Mouse (Mus musculus): ENCODE measurements at regions not wholly inside any gene's neighbourhood (a gene's known extent, or its start where the extent isn't known, plus 50 kb on each side); places are given as distances from the start of the nearest gene placed in this dataset.

- H3K9ac ChIP-seq: no peak overlapping the region
- H3K27me3 ChIP-seq (replicated peaks): no peaks in the 10 kb centered on the region
- H3K36me3 ChIP-seq: no peaks in the 10 kb centered on the region
- no peaks in the 10 kb centered on the region for H3K4me1 ChIP-seq
- WGBS: 60% methylated on average over 4 of the region's 4 CpGs
- no peak overlapping the region for H3K4me3 ChIP-seq (replicated peaks)
- no peak overlapping the region for H3K27ac ChIP-seq
- no peak for ATAC-seq (ENCODE audit: insufficient read depth, low FRiP score, low read depth)
- no peak overlapping the region for H3K4me2 ChIP-seq
- H3K9me3 ChIP-seq: no peaks in the 10 kb centered on the region
Measured at GRCm38 (mm10) chr3:38636806-38637205, 152.2 kb upstream of the Ankrd50 start.

GRCm38 (mm10) chr3:38633347-38633746 lies 148.7 kb upstream of the Ankrd50 start:
- H3K9ac ChIP-seq: no peak overlapping the region
- no peaks in the 10 kb centered on the region for H3K9me3 ChIP-seq
- no peaks in the 10 kb centered on the region for H3K36me3 ChIP-seq
- H3K4me2 ChIP-seq: no peak overlapping the region
- no peak for ATAC-seq (ENCODE audit: insufficient read depth, low FRiP score, low read depth)
- H3K27ac ChIP-seq: no peak overlapping the region
- no peaks in the 10 kb centered on the region for H3K4me1 ChIP-seq
- no peak overlapping the region for H3K4me3 ChIP-seq (replicated peaks)
- H3K27me3 ChIP-seq (replicated peaks): no peaks in the 10 kb centered on the region
- WGBS: 74% methylated on average over 7 of the region's 7 CpGs

DNA sequence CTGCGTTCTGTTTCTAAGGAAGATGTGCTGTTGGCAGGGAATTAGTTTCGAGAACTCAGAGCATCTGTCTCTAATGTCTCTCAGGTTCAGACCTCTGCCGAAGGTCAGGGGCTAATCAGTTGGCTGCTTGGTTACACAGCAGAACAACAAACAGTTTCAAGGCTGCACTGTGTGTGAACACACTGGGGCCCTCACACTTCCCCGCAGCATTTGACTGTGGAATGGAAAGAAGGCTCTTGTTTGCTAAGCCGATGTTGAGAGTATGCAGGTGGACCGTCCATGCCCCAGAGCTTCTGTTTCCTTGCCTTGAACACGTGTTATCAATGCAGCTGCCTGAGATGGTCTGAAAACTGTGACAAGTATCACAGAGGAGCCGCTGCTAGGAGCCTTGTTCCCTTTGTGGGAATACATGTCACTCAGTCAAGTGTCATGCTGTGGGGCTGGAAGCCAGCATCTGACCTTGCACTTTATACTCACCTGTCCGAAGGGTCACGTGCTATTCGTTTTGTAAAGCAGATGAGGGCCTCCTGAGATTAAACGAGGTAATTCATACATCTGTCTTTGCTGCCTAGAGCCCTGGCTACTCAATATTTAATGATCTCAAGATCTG lies 141.0 kb upstream of the Ankrd50 start:
- Histone ChIP-seq H3K4me1 (no peaks in the 10 kb centered on the region), H3K27ac (0 out of 2 replicates have a peak overlapping the region, but pooled peaks have one; percentile 31), H3K4me2 (no peak overlapping the region), H3K9ac (no peak overlapping the region), H3K36me3 (no peaks in the 10 kb centered on the region), H3K4me3 (replicated peaks) (no peak overlapping the region), H3K27me3 (replicated peaks) (no peaks in the 10 kb centered on the region), H3K9me3 (no peaks in the 10 kb centered on the region)
- WGBS: 53% methylated on average over 12 of the region's 12 CpGs
- ATAC-seq (ENCODE audit: insufficient read depth, low FRiP score, low read depth): peak; percentile 81; the same call in 1 of the 2 replicates

GRCm38 (mm10) chr3:38617989-38618388 lies 133.3 kb upstream of the Ankrd50 start:
- Histone ChIP-seq H3K27ac (no peak overlapping the region), H3K36me3 (no peaks in the 10 kb centered on the region), H3K4me2 (no peak overlapping the region), H3K4me1 (no peaks in the 10 kb centered on the region), H3K9ac (no peak overlapping the region), H3K9me3 (no peaks in the 10 kb centered on the region), H3K27me3 (replicated peaks) (no peaks in the 10 kb centered on the region), H3K4me3 (replicated peaks) (no peak overlapping the region)
- no peak for ATAC-seq (ENCODE audit: insufficient read depth, low FRiP score, low read depth)
- 30% methylated on average over 3 of the region's 3 CpGs for WGBS

- no peaks in the 10 kb centered on the region for H3K4me1 ChIP-seq
- peak; percentile 14; the same call in 1 of the 2 replicates for ATAC-seq (ENCODE audit: insufficient read depth, low FRiP score, low read depth)
- 68% methylated on average over 8 of the region's 8 CpGs for WGBS
- no peaks in the 10 kb centered on the region for H3K9me3 ChIP-seq
- no peak overlapping the region for H3K27ac ChIP-seq
- H3K4me3 ChIP-seq (replicated peaks): no peak overlapping the region
- no peak overlapping the region for H3K4me2 ChIP-seq
- no peaks in the 10 kb centered on the region for H3K36me3 ChIP-seq
- no peaks in the 10 kb centered on the region for H3K27me3 ChIP-seq (replicated peaks)
- no peak overlapping the region for H3K9ac ChIP-seq
Measured at GRCm38 (mm10) chr3:38617217-38617616, 132.6 kb upstream of the Ankrd50 start.

DNA sequence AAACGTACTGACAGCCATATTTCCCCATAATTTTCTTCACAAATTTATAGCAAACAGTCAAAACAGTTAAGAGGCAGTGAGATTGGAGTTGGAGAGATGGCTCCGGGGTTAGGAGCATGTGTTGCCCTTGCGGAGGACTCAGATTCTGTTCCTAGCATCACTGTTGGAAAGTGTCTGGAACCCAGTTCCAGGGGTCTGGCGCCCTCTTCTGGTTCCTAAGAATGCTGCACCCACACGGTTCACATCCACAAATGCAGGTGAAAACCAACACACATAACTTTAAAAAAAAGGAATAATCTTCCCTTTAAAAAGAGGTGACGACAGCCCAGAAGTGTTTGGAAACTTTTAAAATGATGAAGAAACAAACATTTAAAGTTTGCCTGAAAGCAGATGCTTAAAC lies 129.1 kb upstream of the Ankrd50 start:
- Histone ChIP-seq H3K36me3 (no peaks in the 10 kb centered on the region), H3K4me1 (no peaks in the 10 kb centered on the region), H3K9ac (no peak overlapping the region), H3K4me2 (no peak overlapping the region), H3K27ac (no peak overlapping the region), H3K4me3 (replicated peaks) (no peak overlapping the region), H3K9me3 (no peaks in the 10 kb centered on the region), H3K27me3 (replicated peaks) (no peaks in the 10 kb centered on the region)
- no peak for ATAC-seq (ENCODE audit: insufficient read depth, low FRiP score, low read depth)
- WGBS: 76% methylated on average over 6 of the region's 6 CpGs

DNA sequence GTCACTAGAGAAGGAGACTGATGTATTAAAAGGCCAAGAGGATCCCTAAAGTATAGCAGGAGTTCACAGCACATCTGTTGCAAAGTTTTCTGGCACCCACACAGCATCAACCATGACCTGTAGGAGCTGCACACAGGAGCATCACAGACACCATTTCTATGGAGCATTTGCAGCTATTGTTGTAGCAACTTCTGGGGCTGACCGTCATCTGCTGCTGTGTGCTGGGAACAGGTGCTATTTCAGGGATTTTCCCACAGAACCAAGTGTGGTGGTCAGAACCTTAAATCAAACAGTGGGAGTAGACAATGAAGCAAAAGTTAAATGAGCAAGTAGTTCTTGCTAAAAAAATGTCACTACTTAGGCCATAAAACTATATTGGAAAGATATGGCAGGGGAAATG lies 106.9 kb upstream of the Ankrd50 start:
- H3K27me3 ChIP-seq (replicated peaks): no peaks in the 10 kb centered on the region
- no peak overlapping the region for H3K9ac ChIP-seq
- H3K4me2 ChIP-seq: no peak overlapping the region
- no peak for ATAC-seq (ENCODE audit: insufficient read depth, low FRiP score, low read depth)
- no peak overlapping the region for H3K4me3 ChIP-seq (replicated peaks)
- H3K9me3 ChIP-seq: no peaks in the 10 kb centered on the region
- H3K27ac ChIP-seq: no peak overlapping the region
- no peaks in the 10 kb centered on the region for H3K36me3 ChIP-seq
- WGBS: 89% methylated on average over 1 of the region's 1 CpGs
- no peaks in the 10 kb centered on the region for H3K4me1 ChIP-seq

GRCm38 (mm10) chr3:38588966-38589365 lies 104.3 kb upstream of the Ankrd50 start:
- Histone ChIP-seq H3K27ac (no peak overlapping the region), H3K4me3 (replicated peaks) (no peak overlapping the region), H3K9ac (no peak overlapping the region), H3K4me2 (no peak overlapping the region), H3K27me3 (replicated peaks) (no peaks in the 10 kb centered on the region), H3K36me3 (no peaks in the 10 kb centered on the region), H3K4me1 (no peaks in the 10 kb centered on the region), H3K9me3 (no peaks in the 10 kb centered on the region)
- no peak for ATAC-seq (ENCODE audit: insufficient read depth, low FRiP score, low read depth)

DNA sequence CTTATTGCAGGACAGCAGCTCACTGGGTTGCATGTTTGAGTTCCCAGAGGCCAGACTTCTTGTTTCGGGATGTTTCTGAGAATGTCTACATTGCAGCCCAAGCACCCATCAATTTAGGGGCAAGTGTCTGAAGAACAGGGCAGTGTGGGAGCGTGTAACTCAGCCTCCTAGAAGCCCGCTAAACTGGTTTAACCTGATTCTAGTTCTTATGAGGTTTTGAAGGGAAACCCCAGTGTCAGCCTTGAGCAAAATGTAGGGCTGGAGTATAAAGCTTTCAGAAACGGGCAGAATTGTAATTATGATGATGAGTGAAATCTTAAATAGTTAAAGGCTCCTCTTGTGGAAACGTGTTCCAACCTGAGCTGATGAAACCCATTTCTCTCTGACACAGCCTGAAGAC lies 100.9 kb upstream of the Ankrd50 start:
- Histone ChIP-seq H3K36me3 (no peaks in the 10 kb centered on the region), H3K9ac (no peak overlapping the region), H3K27ac (no peak overlapping the region), H3K4me2 (no peak overlapping the region), H3K27me3 (replicated peaks) (no peaks in the 10 kb centered on the region), H3K9me3 (no peaks in the 10 kb centered on the region), H3K4me3 (replicated peaks) (no peak overlapping the region), H3K4me1 (no peaks in the 10 kb centered on the region)
- ATAC-seq (ENCODE audit: insufficient read depth, low FRiP score, low read depth): no peak
- WGBS: 63% methylated on average over 5 of the region's 5 CpGs

GRCm38 (mm10) chr3:38579781-38580180 lies 95.1 kb upstream of the Ankrd50 start:
- ATAC-seq (ENCODE audit: insufficient read depth, low FRiP score, low read depth): no peak
- Histone ChIP-seq H3K4me1 (no peaks in the 10 kb centered on the region), H3K9me3 (no peaks in the 10 kb centered on the region), H3K36me3 (no peaks in the 10 kb centered on the region), H3K4me2 (no peak overlapping the region), H3K27ac (no peak overlapping the region), H3K27me3 (replicated peaks) (no peaks in the 10 kb centered on the region), H3K4me3 (replicated peaks) (no peak overlapping the region), H3K9ac (no peak overlapping the region)
- WGBS: 62% methylated on average over 1 of the region's 1 CpGs

- WGBS: 38% methylated on average over 5 of the region's 5 CpGs
- Histone ChIP-seq H3K9ac (no peak overlapping the region), H3K27ac (no peak overlapping the region), H3K36me3 (no peaks in the 10 kb centered on the region), H3K4me2 (no peak overlapping the region), H3K4me3 (replicated peaks) (no peak overlapping the region), H3K9me3 (no peaks in the 10 kb centered on the region), H3K4me1 (no peaks in the 10 kb centered on the region), H3K27me3 (replicated peaks) (no peaks in the 10 kb centered on the region)
- no peak for ATAC-seq (ENCODE audit: insufficient read depth, low FRiP score, low read depth)
Measured at GRCm38 (mm10) chr3:38577890-38578628, 93.4 kb upstream of the Ankrd50 start.

DNA sequence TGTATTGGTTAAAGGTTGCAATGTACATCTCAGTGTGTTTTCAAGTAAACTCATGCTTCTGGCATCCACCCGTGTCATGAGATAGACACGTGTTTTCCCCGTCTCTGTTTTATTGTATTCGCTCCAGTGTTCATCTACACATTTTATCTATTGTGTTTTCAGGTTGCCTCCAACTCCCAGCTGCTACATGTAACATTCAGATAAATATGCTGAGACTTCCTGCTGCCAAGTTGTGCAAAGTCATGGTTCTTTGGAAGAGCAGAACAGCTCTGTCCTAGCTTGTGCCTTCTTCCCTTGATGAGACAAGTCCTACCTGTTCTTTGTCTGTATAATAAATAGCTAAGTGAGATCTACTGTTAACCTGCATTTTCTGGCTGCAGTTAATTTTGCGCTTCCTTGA lies 89.0 kb upstream of the Ankrd50 start:
- no peaks in the 10 kb centered on the region for H3K4me1 ChIP-seq
- no peak overlapping the region for H3K4me2 ChIP-seq
- no peak overlapping the region for H3K4me3 ChIP-seq (replicated peaks)
- H3K36me3 ChIP-seq: no peaks in the 10 kb centered on the region
- H3K9me3 ChIP-seq: no peaks in the 10 kb centered on the region
- WGBS: 87% methylated on average over 5 of the region's 5 CpGs
- ATAC-seq (ENCODE audit: insufficient read depth, low FRiP score, low read depth): no peak
- no peak overlapping the region for H3K27ac ChIP-seq
- no peak overlapping the region for H3K9ac ChIP-seq
- no peaks in the 10 kb centered on the region for H3K27me3 ChIP-seq (replicated peaks)

Data from stomach, embryonic 15.5 days (tissue).